Mouse (Mus musculus) heart, adult 2 months (tissue): ENCODE data around the gene Rccd1.

Source experiments
- CTCF ChIP-seq: fragments of 200-600 bp; IDR thresholded peaks from 2 replicates; pipeline ENCODE4 v1.8.1; 2022; ENCODE audit warnings: antibody characterized with exemption, mild to moderate bottlenecking, moderate library complexity
- POLR2A ChIP-seq: fragments of 200-500 bp; IDR thresholded peaks from 2 replicates; pipeline ENCODE4 v1.6.1; 2011; ENCODE audit warnings: mild to moderate bottlenecking, low read depth, low read length, control low read depth; ENCODE audit not compliant: insufficient read depth

GRCm38 (mm10) chr7:80341793-80342192 is 17.5 kb upstream of the Rccd1 start:
- TF ChIP-seq CTCF (no peak), POLR2A (no peak)
